Mouse (Mus musculus): ENCODE measurements around the gene Skida1.

- TF ChIP-seq CTCF (IDR thresholded peaks at IDR 0.05; ENCODE audit: low read depth) (no peak), EP300 (IDR thresholded peaks at IDR 0.05; ENCODE audit: low read depth) (no peak)
Observed at GRCm38 (mm10) chr2:18065708-18066030, 16.8 kb upstream of the Skida1 start.

Data from liver, postnatal 0 days (tissue).